Mouse (Mus musculus): ENCODE data around the gene Prps1.
"Not testable (repeated sequence)": the region's sequence is repeated elsewhere in the genome, so short reads cannot be mapped to it uniquely, and the experiment has no call there.

Gene Prps1

DNA sequence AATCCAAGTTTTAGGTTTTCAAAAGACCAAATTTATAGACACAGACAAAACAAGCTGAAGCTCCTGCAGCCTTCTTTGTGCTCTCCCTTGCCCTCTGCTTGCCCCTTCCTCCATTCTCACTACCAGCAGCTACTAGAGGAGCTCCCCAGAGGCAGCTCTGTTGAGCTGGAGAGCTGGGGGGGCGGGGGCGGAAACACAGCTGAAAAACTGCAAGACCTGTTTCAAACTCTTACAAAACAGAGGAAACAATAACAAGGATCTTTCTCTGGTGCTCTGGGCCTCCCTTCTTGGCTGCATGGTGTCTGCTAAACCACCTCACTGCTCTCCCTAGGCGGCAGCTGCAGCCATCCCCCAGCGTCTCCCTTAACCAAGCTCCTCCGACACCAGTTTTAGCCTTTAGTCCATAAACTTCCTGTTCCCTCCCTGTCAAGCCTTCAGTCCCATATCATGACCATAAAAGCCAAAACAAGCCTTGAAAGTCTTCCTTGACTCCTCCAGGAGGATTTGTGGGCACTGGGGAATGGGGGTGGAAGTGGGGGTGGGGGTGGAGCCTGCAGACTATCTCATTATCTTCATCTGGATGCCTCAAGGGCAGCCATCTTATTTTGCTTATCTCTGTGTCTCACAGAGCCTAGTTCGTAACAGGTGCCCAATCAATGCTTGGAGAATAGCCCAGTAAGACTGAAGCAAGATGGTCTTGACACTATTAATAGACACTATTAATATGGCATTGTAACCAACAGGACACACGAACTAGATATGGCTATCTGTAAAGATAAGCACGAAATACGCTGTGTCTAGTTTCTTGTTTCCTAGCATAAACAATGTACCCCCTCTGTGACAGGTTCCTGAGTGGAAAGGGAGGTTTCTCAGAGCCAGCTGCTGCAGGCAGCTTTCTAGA, 45.2 kb downstream of the Prps1 start:
- no peak for DNase-seq (ENCODE audit: low spot score in 2 of 2)

- DNase-seq (ENCODE audit: low spot score in 2 of 2), result no peak
Observed at GRCm38 (mm10) chrX:140503905-140504304, 47.5 kb downstream of the Prps1 start.

- DNase-seq (ENCODE audit: low spot score in 2 of 2), result peak in 1 of 2 experiments; percentile 25
Observed at GRCm38 (mm10) chrX:140505497-140506238, 49.3 kb downstream of the Prps1 start.

GRCm38 (mm10) chrX:140506436-140507180, 50.2 kb downstream of the Prps1 start:
- no peak for DNase-seq (ENCODE audit: low spot score in 2 of 2)

- DNase-seq (ENCODE audit: low spot score in 2 of 2), result no peak
Observed at GRCm38 (mm10) chrX:140507377-140507776, 51.0 kb downstream of the Prps1 start.

DNA sequence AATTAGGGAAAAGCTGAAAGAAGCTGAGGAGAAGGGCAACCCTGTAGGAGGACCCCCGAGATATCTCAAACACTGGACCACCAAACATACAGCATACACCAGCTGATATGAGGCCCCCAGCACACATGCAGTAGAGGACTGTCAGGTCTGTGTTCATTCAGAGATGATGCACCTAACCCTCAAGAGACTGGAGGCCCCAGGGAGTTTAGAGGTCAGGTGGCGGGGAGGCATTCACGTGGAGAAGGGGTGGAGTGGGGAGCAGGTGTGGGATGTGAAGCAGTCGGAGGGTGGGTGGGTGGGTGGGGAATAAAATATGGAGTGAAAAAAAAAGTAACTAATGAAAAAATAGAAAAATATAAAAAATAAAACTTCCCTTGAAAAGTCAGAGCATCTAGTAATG, 52.4 kb downstream of the Prps1 start:
- not testable (repeated sequence) for DNase-seq (ENCODE audit: low spot score in 2 of 2)

DNA sequence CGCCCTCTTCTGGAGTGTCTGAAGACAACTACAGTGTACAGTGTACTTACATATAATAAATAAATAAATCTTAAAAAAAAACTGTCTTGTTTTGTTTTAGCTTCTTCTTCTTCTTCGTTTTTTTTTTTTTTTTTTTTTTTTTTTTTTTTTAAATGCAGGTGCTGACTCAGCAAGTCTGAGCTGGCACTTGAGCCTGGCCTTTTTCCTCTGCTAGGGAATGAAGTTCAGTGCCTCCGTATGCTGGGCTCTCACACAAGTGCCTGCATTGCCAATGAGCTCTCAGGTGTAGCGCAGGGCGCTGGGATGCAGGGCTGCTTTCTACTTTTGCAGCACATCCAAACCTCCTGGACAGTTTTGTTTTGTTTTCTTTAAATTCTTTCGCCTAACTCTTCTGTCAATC, 53.4 kb downstream of the Prps1 start:
- no peak for DNase-seq (ENCODE audit: low spot score in 2 of 2)

- peak in 1 of 2 experiments; percentile 22 for DNase-seq (ENCODE audit: low spot score in 2 of 2)
Observed at GRCm38 (mm10) chrX:140510696-140511429, 54.5 kb downstream of the Prps1 start.

GRCm38 (mm10) chrX:140511687-140512651, 55.6 kb downstream of the Prps1 start:
- DNase-seq (ENCODE audit: low spot score in 2 of 2), result no peak

GRCm38 (mm10) chrX:140513379-140513778, 57.0 kb downstream of the Prps1 start:
- DNase-seq (ENCODE audit: low spot score in 2 of 2), result no peak

DNA sequence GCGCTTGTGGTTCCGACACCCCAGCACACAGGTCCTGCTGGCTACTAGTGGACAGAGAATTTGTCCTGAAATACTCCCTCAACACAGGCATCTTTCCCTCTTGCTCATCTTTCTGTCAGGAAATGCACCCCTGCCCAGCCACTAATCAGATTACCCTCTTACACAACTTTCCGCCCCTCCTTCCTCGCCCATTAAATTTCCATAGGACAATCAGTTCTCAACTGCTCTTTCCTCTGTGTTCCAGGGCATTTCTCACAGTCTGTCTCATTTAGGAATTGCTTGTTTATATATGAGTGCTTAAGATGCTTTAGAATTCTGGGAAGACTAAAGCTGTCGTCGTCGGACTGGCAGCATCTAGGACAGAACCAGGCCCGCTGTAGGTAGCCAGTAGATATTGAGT, 61.9 kb downstream of the Prps1 start:
- no peak for DNase-seq (ENCODE audit: low spot score in 2 of 2)

GRCm38 (mm10) chrX:140520146-140521102, 64.0 kb downstream of the Prps1 start:
- peak; percentile 79 for DNase-seq (ENCODE audit: low spot score in 2 of 2)

GRCm38 (mm10) chrX:140522071-140522765, 65.8 kb downstream of the Prps1 start:
- no peak for DNase-seq (ENCODE audit: low spot score in 2 of 2)

- DNase-seq (ENCODE audit: low spot score in 2 of 2), result no peak
Observed at GRCm38 (mm10) chrX:140524231-140524630, 67.8 kb downstream of the Prps1 start.

Data from right cerebral cortex, postnatal 36 days (tissue).